Mouse (Mus musculus) gastrocnemius, adult 18-20 months (tissue): ENCODE data around the gene Son. TPM values are rescaled to one million over a fixed set of nuclear protein-coding genes. Genes with fewer than 3 reads are reported as not detected.

Experiments
- DNase-seq: peaks from one replicate; pipeline ENCODE4 v3.0.0; 2021; ENCODE audit warnings: low spot score
- long read RNA-seq, 2 experiments: library from polyadenylated mRNA; stranded (forward); transcript quantifications; one replicate each; pipeline ENCODE4 v2.0.0; 2021
- total RNA-seq, 2 experiments: library from RNA; stranded (reverse); gene quantifications; 2 replicates each; pipeline ENCODE4 v1.2.3; 2021

The Son gene
- 10 to 100 TPM; 92.4 to 97.4 TPM for total RNA-seq
- long read RNA-seq, experiment 1, full-length matches to known transcripts: 12 of 66 reads
- long read RNA-seq, experiment 1, partial matches to known transcripts: 49 of 66 reads
- long read RNA-seq, experiment 1, other reads (novel, unspliced or antisense): 5 of 66 reads
- long read RNA-seq, experiment 2, full-length matches to known transcripts: 7 of 72 reads
- long read RNA-seq, experiment 2, partial matches to known transcripts: 58 of 72 reads
- long read RNA-seq, experiment 2, other reads (novel, unspliced or antisense): 7 of 72 reads

DNA sequence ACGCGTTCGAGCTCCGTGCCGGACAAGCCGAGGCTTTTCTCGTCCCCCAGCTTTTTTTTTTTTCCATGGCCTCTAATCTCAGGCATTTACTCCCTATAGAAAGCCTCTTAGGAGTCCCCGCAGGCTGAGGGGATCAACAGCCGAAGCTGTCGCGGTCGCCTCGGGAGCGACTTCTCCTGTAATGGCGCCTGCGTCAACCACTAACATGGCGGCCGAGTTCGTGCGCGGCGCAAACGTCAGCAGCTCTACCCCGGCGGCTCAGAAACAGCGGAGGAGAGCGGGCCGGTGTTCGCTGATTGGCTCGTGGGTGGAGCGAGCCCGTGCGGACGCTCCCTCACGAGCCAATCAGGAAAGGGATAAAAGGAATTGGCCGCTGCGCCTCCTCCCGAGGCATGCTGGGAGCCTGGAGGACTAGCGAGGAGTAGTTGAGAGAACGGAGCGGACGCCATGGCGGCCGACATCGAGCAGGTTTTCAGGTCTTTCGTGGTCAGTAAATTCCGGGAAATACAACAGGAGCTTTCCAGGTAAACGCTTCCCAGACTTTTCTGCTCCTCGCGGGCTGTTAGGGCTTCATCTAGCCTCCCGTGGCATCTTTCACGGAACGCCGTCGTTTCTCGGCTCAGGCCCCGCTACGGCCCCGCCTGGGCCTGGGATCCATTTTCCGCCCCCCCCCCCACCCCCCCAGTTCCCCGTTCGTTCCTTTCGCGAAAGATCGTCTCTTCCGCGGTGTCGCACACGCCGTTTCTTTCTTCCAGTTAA is at the start of gene Son:
TSS of gene Son (plus strand) at position 46 of the 759 bp plus-strand sequence.
- peak; percentile 96 for DNase-seq

DNA sequence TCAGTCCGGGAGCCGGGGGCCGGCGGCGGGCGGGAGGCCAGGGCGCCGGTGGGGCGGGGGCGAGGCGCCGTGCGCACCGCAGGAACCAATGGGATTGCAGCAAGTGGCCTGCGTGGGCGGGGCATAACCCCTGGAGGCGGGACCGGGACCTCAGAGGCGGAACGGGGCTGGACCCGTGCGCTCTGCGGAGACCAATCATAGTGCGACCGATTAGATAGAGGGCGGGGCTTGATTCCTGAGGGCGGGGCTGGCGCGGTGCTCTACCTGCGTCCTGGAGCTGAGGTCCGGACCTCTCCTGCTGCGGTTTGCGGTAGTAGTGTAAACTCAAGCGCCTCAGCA is 49.7 kb upstream of the Son start, which contains the start of gene Tmem50b:
TSS of gene Tmem50b (minus strand) at position 129 of the 339 bp plus-strand sequence.
- DNase-seq: peak; percentile 99

DNA sequence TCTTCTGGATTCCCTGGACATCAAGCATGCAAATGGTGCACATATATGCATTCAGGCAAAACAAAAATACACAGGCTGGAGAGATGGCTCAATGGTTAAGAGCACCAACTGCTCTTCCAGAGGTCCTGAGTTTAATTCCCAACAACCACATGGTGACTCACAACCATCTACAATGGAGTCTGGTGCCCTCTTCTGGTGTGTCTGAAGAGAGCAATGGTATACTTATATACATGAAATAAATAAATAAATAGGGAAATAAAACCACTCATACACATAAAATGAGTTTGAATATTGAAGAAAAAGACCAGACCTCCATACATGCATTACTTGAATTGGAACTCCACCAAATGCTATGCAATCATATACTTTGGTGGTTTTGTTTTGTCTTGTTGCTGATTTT is 48.1 kb upstream of the Son start:
- DNase-seq: no peak

DNA sequence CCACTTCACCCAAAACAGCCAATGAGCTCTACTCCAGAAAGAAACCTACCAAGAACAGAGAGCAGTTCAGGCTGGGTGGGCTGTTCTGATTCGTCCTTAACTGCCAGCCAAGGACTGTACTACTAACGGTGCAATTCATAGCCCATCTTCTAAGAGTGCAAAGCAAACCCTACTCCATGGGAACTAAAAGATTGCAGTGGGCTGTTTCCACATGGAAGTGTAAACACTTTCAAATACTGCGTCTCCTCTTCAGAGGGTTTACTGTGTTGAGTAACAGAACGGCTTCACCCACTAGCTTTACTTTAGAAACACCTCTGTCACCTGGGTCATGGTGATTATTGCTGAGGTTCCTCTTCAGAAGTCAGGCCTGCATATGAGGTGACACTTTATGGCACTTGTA is 46.2 kb upstream of the Son start:
- DNase-seq: no peak

DNA sequence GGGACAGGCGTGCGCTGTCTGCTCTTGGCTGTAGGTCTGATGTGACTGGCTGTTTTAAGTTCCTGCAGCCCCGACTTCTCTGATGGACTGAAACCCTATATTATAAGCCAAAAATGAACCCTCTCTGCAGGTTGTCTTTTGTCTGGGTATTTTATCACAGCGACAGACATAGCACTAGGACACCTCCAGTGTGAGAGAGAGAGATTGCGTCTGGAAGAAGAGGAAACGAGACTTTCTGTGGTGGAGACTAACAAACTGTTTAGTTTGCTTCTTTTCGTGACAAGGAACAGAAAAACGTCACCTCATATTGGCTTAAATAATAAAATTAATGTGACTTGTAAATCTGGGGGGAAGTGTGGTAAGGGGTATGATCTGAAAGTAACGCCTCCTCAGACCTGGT is 45.6 kb upstream of the Son start:
- DNase-seq: no peak

DNA sequence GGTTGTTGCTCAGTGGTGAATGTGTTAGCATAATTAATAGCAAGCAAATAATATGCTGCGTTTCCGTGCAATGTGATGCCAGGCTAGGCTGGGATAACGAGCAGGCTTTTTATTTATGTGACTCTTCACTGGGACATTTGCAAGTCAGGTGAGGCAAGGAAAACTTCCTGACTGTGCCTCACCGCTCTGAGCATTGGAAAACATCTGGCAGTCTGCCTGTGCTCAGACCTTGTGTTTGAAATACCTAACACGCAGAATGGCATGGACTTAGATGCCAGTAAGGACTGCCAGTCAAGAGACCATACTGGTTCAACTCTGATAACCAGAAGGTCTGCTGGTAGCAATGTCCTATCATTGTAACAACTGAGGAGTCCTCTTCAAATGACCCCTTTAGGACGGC is 42.1 kb upstream of the Son start:
- no peak for DNase-seq

DNA sequence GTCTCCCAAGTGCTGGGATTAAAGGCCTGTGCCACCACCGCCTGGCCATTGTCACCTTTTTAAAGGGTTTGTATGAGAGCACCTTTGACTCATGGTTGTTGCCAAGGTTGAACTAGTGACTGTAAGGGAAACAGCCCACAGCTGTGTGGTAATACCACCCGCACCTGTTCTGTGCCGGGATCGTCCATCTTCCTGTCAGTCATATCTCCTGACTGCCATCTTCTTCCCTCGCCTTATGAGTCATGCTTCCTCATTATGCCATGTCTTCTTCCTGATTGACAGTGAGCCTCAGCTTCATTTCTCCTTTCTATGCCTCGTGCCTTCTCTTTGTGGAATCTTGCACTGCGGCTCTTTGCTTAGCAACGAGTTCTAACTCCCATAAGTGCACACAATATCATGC is 40.3 kb upstream of the Son start:
- no peak for DNase-seq

DNA sequence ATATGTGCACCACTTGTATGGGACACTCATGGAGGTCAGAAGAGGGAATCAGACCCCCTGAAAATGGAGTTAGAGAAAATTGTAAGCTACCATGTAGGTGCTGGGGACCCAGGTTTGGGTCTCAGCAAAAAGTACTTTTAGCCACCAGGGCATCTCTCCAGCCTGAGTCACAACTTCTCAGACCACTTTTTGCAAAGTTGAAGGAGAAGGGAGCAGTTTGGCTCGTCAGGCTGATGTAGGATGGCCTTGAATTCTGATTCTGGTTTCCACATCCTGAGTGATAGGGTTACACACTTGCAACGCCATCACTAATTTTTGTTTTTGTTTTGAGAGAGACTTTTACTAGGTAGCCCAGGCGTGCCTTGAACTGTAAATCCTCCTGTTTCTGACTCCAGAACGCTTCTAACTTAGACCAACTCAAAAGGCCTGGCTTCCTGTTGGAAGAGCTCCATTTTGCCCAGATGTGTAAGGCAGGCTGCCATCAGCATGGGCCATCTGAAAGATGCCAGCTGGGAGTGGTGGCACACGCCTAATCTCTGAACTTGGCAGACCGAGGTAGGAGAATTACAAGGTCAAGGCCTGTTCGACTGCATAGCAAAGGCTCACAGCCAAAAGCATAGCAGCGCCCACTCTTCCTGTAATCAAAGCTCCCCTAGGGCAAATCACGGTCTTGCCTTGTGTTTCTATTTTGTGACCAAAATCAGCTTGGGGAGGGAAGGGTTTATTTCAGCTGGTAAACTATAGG is 37.6 kb upstream of the Son start:
- peak; percentile 16 for DNase-seq

DNA sequence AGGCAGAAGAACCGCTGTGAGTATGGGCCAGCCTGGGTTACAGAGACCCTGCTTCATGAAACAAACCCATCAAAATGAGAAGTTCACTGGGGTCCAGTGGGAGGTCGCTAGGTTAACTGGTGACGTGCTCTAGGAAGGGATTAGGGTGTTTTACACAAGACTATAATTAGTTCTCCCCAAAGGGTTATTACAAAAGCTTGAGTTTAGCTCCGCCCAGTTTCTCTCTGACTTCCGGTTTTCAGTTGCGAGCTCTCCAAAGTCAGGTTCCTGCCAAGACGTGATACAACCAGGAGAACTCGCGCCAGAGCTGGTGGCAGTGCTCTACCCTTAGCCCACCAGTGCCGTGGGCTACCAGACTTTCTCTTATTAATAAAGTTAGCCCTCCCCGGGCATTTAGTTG is 36.1 kb upstream of the Son start:
- DNase-seq: no peak

DNA sequence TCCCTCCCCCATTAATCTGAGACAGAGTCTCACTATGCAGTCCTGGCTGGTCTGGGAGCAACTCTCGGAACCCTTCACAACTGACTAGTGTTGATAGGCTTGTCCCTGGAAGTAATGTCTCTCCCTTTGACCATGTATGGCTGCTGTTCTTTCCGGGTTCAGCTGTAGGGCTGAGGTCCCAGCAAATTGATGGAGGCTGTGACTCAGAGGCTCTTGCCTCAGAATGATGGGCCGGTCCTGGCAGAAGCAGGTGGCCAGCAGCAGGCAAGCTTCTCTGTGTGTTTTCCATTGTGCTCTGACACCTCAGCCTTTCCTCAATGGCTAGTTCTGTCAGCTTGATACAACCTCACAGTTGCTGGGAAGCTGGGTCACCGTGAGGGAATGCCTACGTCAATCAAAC is 34.8 kb upstream of the Son start:
- no peak for DNase-seq

DNA sequence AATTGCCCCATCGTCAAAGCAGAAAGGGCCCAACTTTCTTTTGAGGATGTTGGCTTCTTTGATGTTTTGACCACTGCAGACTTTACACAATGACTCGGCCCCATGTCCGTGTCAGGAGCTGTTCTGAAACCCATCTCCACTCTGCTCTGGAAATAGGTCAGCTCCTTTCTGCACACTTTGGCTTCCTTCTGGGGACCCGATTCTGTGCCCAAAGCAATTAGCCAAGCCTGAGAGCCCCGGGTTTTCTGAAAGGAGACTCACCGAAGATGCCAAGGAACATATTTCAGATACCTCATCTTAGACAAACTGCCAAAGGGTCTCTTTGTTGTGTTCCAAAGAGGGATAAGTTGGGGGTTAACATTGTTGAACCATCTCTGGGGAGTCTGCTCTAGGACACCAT is 32.8 kb upstream of the Son start:
- no peak for DNase-seq

DNA sequence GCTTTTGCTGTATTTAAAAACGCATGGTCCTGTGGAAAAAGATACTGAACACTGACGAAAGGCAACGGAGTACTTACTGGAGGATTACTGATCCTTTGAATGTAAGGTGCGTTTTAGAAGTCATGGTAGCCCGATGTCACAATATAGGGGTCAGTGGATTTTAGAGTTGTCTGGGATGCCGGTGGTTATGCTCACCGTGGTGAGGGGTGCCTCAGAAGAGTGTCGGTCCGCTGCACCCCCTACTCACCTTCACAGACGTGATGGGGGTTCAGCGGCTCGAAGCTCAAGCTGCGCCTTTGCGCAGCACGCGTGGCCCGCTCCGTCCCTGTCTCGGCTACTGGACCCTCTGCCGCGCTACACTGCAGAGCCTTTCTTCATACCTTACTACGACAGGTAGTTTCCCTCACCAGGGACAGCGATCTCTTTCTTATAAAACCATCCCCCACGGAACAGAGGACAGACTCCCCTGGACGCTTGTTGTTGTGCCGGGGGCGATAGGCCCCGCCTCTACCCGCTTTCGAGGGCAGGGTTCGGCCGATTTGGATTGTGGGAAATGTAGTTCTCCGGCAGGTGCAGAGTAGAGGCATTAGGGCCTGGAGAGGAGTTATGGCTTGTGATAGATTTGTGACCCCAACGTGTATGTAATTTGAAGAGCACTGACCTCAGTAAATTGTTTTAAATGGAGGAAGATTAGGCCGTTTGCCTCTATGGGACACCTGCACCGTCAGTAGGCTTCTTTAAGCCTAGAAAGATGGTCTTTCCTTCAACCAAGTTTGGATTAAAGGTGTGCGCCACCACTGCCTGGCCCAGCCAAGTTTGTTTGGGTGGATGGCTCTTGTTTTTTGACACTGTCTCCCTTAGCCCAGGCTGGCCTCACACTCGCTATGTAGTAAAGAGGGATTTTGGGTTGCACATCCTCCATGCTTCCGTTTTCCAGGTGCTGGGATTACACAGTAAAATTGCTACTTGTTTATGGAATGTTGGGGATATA is 28.5 kb upstream of the Son start, which contains the start of gene Dnajc28:
TSS of gene Dnajc28 (minus strand) at position 516 of the 991 bp plus-strand sequence.
- DNase-seq: peak; percentile 82

DNA sequence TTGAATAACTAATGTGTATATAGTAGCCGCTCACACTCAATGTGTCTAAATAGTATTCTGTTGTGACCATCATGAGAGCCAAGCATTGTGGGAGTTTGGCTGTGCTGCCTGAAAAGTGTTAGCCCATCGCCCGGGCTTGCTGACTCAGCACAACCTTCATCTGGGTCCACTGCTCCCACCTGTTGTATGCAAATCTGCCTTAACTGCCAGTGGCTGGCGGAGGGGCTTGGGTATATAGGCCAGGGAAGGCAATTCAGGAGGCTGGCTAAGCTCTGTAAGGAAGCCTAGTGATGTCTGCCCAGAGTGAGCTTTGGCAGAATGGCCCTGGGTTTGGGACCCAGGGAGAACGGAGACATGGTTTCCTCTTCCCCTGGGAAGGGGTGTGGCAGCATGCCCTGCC is 27.1 kb upstream of the Son start:
- no peak for DNase-seq

DNA sequence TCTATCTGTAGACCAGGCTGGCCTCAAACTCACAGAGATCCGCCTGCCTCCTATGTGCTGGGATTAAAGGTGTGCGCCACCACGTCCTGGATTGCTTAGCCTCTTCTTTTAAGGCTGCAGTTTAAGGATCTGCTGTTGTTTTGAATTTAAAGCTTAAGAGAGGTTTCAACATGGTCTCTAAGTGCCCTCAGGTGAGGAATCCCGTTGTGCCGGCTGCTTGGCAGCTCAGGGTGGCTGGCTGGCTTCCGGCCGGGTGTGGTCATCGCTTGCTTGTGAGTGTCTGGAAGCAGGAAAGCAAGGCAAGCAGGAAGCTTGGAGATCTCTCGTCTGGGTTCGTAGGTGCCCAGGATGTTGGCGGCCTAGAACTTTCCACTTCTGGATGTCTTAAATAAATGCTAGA is 26.3 kb upstream of the Son start:
- no peak for DNase-seq

DNA sequence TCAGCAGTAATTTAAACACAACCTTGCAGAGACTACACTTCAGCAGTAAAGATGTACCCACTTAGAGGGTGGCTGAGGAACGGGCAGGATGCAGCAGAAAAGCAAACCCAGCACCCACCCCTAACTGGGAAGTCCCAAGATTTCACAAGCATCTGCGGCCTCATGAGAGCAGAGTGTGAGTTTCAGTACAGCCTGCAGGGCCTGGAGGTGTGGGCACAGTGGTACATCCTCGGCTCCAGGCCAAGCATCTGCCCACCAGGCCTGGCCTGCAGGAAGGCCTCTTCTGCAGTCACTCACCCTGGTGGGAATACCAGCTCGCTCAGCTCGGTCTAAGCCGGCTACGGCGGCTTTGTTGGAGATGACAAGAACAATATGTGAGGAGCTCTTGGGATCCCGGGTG is 24.2 kb upstream of the Son start:
- no peak for DNase-seq

DNA sequence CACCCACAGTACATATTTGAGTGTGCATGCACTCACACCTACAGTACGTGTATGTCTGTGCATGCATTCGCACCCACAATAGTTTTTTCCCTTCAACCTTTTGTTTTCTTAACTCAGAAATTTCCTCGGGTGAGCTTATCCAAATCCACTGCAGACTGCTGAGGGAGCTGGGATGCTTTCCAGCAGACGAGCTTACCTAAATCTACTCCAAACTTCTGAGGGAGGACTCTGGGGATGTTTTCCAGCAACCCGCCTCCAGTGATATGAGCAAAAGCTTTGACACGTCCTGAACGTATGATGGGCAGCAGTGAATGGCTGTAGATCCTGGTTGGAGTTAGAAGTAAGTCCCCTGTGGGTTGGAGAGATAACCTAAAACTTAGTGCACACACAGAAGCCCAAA is 19.5 kb upstream of the Son start:
- no peak for DNase-seq

DNA sequence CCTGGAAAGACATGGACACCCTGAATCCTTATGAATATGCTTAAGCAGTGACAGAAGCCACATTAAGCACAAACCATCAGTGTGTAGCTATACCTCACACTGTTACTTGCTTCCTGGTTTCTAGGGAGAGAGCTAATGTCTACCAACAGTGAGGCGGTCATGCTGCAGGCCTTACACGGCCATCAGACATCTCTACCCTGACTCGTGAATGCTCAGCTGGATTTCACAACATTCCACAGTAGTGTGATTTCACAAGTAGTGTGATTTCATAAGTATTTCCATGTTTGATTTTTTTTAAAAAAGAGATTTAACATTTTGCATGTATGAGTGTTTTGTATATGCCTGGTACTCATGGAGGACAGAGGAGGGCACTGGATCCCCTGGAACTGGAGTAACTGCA is 18.6 kb upstream of the Son start:
- no peak for DNase-seq

DNA sequence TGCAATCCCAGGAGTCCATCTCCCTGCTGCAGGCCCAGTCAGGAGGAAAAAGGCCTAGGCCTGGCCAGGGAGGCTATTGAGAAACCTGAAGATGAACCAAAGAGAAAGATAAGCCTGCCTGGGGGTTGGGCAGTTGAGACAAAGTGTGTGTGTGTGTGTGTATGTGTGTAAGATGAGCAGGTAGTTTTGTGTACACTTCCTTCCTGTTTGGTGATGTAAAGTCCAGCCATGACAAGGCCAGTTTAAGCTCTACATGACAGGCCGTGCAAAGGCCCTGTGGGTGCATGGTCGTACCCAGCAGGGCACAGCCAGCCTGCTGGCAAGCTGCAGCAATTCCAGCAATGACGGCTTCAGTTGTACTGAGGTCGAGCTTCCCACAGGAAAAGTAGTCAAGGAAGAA is 17.6 kb upstream of the Son start:
- no peak for DNase-seq

DNA sequence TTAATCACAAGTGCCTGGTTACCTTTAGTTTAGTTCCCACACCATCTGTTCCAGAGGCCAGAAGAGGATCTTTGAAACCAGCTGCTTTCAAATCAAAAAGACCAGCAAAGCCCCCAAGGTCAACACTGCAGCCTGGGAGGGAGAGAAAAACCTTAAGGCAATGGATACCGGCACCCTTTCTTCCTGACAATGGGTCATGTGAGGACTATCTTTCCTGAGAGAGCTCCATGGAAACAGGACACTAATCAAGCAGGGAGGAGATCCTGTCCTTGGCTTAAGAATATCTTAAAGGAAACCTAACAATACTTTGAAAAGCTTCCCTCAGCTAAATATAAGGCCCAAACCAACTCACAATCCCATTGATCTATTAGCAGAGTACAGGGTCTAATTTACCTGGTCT is 16.7 kb upstream of the Son start:
- no peak for DNase-seq

DNA sequence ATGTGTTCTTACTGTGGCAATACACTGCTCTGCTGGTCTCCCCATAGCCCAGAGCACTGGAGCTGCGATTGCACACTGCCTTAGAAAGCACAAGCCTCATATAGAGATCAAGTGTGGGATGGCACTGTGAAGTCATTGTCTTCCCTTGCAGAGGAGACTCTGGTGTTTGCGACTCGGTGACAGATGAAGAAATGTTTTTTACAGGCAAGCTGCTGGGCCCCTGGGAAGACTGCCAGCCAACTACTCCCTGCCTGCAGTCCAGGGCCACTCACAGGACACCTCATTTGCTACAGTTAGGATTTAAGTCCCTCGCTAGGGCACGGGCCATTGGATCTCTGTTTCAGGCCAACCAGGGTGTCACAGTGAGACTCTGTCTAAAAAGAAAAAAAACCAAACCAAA is 14.9 kb upstream of the Son start:
- DNase-seq: no peak

DNA sequence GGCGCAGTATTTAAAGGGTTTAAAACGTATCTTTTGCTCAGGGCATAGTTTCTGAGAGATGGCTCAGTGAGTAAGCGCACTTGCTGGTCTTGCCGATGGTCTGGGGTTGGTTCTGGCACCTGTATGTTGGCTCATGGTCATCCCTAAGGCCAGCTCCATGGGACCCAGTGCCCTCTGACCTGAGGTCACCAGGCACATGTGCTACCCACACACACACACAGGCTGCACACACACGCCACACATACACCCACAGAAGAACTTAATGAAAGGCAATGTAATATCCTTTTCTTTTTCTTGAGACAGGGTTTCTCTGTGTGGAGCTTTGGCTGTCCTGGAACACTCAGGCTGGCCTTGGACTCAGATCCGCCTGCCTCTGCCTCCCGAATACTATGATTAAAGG is 14.4 kb upstream of the Son start:
- DNase-seq: no peak
